Mouse (Mus musculus) large intestine, adult 2 months (tissue): ENCODE results near the gene Disp3. TPM values are rescaled to one million over a fixed set of nuclear protein-coding genes. Genes with fewer than 3 reads are reported as not detected.

Experiments
- DNase-seq: peaks from one replicate; pipeline ENCODE4 v3.0.0-alpha.2; 2012; ENCODE audit warnings: low read depth, low spot score
- WGBS: fragments of 180-500 bp; shearing (Covaris S2); methylation state at CpG from one replicate; pipeline ENCODE4 v1.1.7; 2018; 5-methylcytosine and 5-hydroxymethylcytosine counted together
- polyA plus RNA-seq: library from polyadenylated mRNA; depleted of rRNA; stranded (reverse); fragments of >200 nt; gene quantifications from 2 replicates; pipeline ENCODE4 v1.2.3, GENCODE M21; 2012; rRNA removed

The Disp3 gene
- polyA plus RNA-seq, 1 experiment = 0.02 TPM

- 61% methylated on average over 10 of the region's 10 CpGs for WGBS
These were observed 55.1 kb downstream of the Disp3 start for GRCm38 (mm10) chr4:148232615-148233014.

GRCm38 (mm10) chr4:148232124-148232523 lies 55.6 kb downstream of the Disp3 start:
- WGBS = 63% methylated on average over 4 of the region's 4 CpGs
- DNase-seq = no peak

More at GRCm38 (mm10) chr4:148232615-148233014, 55.1 kb downstream of the Disp3 start:
- DNase-seq = no peak

DNA sequence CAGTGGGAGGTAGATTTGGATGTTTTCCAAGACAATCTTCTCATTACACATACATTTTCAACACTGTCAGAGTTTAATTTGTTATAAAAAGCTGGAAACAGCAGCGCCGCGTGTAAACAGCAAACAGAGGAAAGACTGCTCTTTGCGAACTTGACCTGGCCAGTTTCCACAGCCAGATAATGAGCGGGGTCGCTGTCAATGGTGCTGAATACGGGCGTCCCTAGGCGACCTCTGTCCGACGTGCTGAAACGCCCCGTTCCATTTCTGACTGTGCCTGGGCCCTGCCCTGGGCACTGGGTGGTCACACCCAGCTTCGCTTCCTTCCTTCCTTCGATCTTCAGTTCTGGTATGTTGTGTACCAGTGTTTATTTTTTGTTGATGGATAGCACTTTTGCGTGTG lies 58.1 kb downstream of the Disp3 start:
- peak; percentile 2 for DNase-seq
- WGBS = 10% methylated on average over 16 of the region's 16 CpGs

- 28% methylated on average over 10 of the region's 10 CpGs for WGBS
- DNase-seq = no peak
These were observed 64.8 kb downstream of the Disp3 start for GRCm38 (mm10) chr4:148222983-148223382.

DNA sequence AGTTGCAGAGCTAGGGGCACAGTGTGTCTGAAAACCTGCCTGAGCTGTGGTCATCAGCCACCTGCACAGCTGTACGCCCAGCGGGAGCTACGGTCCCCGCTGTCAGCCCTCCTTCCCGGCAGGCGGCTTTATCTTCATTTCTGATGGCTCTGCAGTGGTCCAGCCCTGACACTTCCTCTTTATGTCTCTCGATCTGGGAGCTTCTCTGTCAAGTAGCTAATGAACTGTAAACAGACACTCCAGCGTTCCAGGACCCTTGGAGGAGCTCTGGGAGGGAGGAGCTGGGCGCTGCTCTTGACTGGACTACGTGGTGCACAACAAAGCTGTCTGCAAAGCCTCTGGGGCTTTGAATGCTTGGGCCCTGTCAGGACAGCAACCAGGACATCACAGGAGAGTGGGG lies 67.1 kb downstream of the Disp3 start:
- 8% methylated on average over 10 of the region's 10 CpGs for WGBS
- DNase-seq = no peak

GRCm38 (mm10) chr4:148218238-148218637 lies 69.5 kb downstream of the Disp3 start:
- DNase-seq = no peak
- WGBS = 8% methylated on average over 10 of the region's 10 CpGs

DNA sequence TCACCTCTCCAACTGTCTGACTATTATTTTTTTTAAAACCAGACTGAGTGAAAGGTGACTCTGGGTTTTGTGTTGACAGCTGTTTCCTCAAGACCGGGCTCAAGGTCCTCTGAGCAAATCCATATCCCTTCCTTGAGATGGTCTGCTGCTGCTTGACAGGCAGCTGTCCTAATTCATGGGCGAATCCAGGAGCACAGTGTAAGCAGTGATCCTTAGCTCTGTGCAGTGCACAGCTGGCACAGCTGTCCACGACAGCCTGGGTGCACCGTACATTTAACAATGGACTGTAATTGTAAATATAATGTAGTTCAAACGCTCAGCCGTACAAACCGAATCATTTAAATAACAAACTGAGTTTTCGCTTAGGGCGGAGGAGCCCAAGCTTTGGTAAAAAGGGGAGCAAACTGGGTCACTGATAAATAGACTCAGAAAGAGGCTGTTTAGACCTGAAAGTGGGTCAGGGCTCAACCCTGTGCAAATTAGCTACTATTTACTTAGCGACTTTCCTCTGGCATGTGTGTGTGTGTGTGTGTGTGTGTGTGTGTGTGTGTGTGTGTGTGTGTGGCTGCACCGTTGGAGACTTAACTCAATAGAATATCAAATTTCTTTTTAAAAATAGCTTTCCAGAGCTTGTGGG lies 72.4 kb downstream of the Disp3 start:
- DNase-seq = no peak

DNA sequence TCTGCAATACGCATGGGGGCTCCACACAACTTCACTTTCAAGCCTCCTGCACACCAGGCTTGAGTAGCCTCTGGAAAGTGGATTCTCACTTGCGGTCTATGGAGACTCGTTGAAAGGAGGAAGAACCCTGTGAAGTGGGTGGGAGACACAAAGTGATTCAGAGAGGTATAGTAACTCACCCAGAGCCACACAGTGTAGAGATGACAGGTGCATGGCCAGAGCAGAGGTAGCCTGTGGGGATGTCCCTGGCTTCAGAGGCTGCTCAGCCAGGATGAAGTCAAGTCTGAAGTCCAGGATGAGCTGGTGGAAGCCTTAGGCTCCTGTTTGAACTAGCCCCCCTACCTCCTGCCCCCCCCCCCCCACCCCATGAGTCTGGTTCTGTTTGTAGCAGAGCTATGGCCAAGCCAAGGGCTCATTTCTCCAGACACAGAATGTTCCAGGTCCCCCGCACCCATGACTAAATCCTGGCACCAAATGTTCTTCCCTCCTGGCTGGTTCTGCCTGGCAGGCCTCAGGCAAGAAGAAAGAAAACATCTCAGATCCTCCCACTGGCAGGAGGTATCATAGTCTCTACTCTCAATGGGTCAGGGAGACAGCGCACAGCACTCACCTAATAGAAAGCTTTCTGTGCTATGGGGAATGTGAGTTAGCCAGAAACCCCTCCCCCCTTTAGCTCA lies 73.2 kb downstream of the Disp3 start:
- DNase-seq = no peak
- WGBS = 43% methylated on average over 5 of the region's 5 CpGs

More for the DNA sequence above, 72.4 kb downstream of the Disp3 start:
- 22% methylated on average over 11 of the region's 11 CpGs for WGBS

- 63% methylated on average over 6 of the region's 6 CpGs for WGBS
- no peak for DNase-seq
These were observed 82.9 kb downstream of the Disp3 start for GRCm38 (mm10) chr4:148204873-148205232.

GRCm38 (mm10) chr4:148204061-148204872 lies 83.5 kb downstream of the Disp3 start:
- WGBS = 69% methylated on average over 15 of the region's 15 CpGs

DNA sequence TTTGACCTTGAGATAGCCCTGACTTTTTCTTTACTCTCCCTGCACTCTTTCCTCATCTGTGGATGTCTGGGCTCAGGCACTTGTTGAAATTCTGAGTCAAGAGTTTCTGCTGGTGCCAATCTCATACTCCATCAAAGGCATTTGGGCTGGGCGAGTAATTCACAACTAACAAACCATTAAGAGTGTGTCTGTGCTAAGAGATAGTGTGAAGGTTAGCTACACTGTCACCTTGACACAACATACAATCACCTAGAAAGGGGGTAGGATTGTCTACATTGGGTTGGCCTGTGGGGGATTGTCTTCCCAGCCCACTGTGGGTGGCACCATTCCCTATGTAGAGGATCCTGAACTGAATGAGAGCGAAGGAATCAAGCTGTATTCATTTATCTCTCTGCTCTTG lies 84.2 kb downstream of the Disp3 start:
- DNase-seq = no peak
- WGBS = 85% methylated on average over 2 of the region's 2 CpGs

More at GRCm38 (mm10) chr4:148204061-148204872, 83.5 kb downstream of the Disp3 start:
- no peak for DNase-seq

DNA sequence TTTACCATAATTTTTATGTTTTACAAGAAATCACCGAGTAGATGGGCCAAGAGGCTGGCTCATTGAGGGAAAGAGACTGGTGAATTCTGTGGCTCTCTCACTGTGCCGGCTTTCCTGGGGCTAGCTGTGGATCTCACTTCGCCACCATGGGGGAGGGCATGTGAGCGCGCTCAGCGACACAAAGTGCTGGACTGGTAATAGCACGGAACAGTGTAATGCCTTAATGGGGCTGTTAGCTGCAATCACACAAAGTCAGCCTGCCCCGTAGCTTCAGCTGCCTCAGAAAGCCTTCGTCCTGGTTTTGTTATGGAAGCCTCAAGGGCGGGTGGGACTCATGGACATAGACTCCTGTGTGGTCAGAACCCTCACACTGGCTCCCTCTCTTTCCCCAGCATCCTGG lies 89.0 kb downstream of the Disp3 start:
- WGBS = 39% methylated on average over 10 of the region's 10 CpGs
- no peak for DNase-seq

- DNase-seq = no peak
These were observed 93.4 kb downstream of the Disp3 start for GRCm38 (mm10) chr4:148194400-148194799.

- no peak for DNase-seq
- WGBS = 27% methylated on average over 11 of the region's 11 CpGs
These were observed 95.0 kb downstream of the Disp3 start for GRCm38 (mm10) chr4:148192707-148193245.

Other genes starting within 250 kb of the Disp3 start
- 2.4 and 3.2 TPM in 2 replicates for gene Clcn6, start 249.1 kb downstream of the Disp3 start, polyA plus RNA-seq
- gene Mthfr, start 248.9 kb downstream of the Disp3 start, polyA plus RNA-seq = 7.2 and 12.1 TPM in 2 replicates
- gene Agtrap, start 199.9 kb downstream of the Disp3 start, polyA plus RNA-seq = 13.3 and 15.4 TPM in 2 replicates
- 21.5 and 21.8 TPM in 2 replicates for gene Mad2l2, start 157.6 kb downstream of the Disp3 start, polyA plus RNA-seq
- 0.26 and 0.32 TPM in 2 replicates for gene Draxin, start 157.3 kb downstream of the Disp3 start, polyA plus RNA-seq
- 45.2 and 50.5 TPM in 2 replicates for gene Fbxo6, start 135.8 kb downstream of the Disp3 start, polyA plus RNA-seq
- gene Fbxo44, start 127.5 kb downstream of the Disp3 start, polyA plus RNA-seq = 6.1 and 11.0 TPM in 2 replicates
- 0.88 and 0.95 TPM in 2 replicates for gene Fbxo2, start 127.3 kb downstream of the Disp3 start, polyA plus RNA-seq
- 12.9 and 13.6 TPM in 2 replicates for gene Ubiad1, start 156.8 kb upstream of the Disp3 start, polyA plus RNA-seq
- gene Mtor, start 160.6 kb upstream of the Disp3 start, polyA plus RNA-seq = 9.4 and 18.1 TPM in 2 replicates
- gene Angptl7, start 212.5 kb upstream of the Disp3 start, polyA plus RNA-seq = 0.10 and 0.26 TPM in 2 replicates